Mouse (Mus musculus): ENCODE measurements around the gene Fras1. TPM values are rescaled to one million over a fixed set of nuclear protein-coding genes. Genes with fewer than 3 reads are reported as not detected.

Gene Fras1
- total and polyA plus RNA-seq, 3 experiments: not detected

DNA sequence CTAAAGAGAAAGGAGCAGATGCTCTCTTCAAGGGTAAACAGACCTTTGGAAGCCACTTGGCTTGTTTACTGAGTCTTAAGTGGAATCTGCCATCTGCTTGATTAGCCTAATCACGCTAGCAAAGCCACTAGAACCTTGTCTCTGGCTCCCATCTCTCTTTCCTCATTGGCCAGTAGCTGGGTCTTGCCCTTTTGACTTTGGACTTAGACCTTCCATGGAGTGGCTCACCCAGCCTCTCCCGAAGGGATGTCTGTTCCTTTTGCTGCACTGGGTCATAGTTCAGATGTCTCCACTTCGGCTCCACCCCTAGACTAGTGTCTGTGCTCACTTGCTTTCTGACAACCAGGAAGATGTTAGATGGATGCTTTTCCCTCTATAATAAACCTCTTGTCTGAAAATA, 28.8 kb downstream of the Fras1 start (continued):
- no peak for TF ChIP-seq TCF12 (IDR thresholded peaks at IDR 0.05; ENCODE audit: low read depth, low read length)
- no peak for TF ChIP-seq ETS1 (IDR thresholded peaks at IDR 0.05; ENCODE audit: low read depth, low read length)

DNA sequence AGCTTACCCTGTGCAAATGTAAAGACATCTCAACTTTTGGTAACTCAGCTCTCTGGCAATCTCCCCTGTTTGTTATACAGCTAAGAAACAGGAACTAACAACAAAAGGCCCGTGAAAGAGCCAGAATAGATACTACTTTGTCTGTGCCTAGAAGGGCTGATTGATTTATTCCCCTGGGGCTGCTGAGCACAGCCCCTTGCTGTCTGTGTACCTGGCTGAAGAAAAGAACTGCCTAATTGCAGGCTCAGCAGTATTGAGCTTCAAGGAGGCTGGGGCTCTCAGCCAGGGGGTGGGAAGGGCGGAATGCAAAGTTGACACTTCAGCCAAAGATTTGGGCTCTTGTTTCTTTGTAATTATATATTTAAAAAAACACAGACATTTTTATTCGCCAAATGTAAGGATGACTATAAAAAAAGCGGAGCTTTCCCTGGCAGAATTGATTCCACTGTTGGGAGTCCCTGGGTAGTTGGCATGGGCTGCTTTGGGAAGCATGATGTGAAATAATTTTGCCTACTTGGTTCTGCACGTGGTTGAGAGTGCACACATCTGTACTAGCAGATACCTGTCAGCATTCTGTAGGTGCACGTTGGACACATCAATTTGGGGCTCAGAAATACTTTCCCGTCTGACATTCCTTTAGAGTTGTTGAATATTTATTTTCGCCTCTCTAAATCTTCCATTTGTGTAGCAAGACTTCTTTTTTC, 31.5 kb downstream of the Fras1 start:
- no peak for TF ChIP-seq MYB (IDR thresholded peaks at IDR 0.05; ENCODE audit: low read depth, low read length)
- no peak for TF ChIP-seq USF2 (IDR thresholded peaks at IDR 0.05; ENCODE audit: borderline replicate concordance in 1 of 2, insufficient read depth in 1 of 2, low read depth in 1 of 2, low read length in 2 of 2)
- no peak for TF ChIP-seq SMC3 (IDR thresholded peaks at IDR 0.05; ENCODE audit: low read depth, low read length)
- no peak for TF ChIP-seq EP300 (IDR thresholded peaks at IDR 0.05; ENCODE audit: low read depth in 1 of 2, low read length in 2 of 2)
- no peak overlapping the region for H3K9ac ChIP-seq (ENCODE audit: control insufficient read depth, low read depth, low read length, poor library complexity, severe bottlenecking)
- no peaks in the 10 kb centered on the region for H3K27me3 ChIP-seq (ENCODE audit: control insufficient read depth in 1 of 2, insufficient read depth in 2 of 2, low read length in 2 of 2)
- H3K79me2 ChIP-seq (ENCODE audit: control insufficient read depth, insufficient read depth, low read length, poor library complexity): no peaks in the 10 kb centered on the region
- H3K27ac ChIP-seq (ENCODE audit: control insufficient read depth, low read depth, low read length): no peak overlapping the region
- no peak for DNase-seq (ENCODE audit: low read depth, low spot score)
- H3K9me3 ChIP-seq (replicated peaks; ENCODE audit: insufficient read depth, low read length): no peaks in the 10 kb centered on the region
- no peaks in the 10 kb centered on the region for H3K36me3 ChIP-seq (ENCODE audit: control insufficient read depth in 1 of 2, insufficient read depth in 2 of 2, low read length in 2 of 2)
- H3K4me3 ChIP-seq (ENCODE audit: control insufficient read depth in 1 of 2, insufficient read depth in 1 of 2, low read depth in 2 of 2, low read length in 2 of 2): no peak overlapping the region
- H3K4me1 ChIP-seq (ENCODE audit: control insufficient read depth in 1 of 2, insufficient read depth in 2 of 2, low read length in 2 of 2): no peaks in the 10 kb centered on the region

DNA sequence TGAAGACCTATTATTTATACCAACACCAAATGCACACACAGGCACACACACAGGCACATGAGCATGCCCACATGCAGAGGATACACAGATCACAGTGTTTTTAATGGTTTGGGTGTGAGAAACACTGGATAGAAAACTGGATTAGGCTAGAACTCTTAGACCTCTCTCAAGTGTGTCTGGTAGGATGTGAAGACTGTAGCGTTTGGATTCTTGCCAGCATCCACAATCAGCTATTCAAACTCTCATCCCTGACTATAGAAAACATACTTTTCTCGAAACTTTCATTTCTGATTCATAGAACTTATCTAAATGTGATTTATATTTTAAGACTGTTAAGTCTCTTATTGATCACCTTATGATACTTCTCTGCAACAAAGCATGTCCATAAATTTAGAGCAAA, 34.5 kb downstream of the Fras1 start:
- no peak for DNase-seq (ENCODE audit: low read depth, low spot score)
- H3K27me3 ChIP-seq (ENCODE audit: control insufficient read depth in 1 of 2, insufficient read depth in 2 of 2, low read length in 2 of 2): no peaks in the 10 kb centered on the region
- H3K4me3 ChIP-seq (ENCODE audit: control insufficient read depth in 1 of 2, insufficient read depth in 1 of 2, low read depth in 2 of 2, low read length in 2 of 2): no peak overlapping the region
- TF ChIP-seq NRF1 (IDR thresholded peaks at IDR 0.05; ENCODE audit: insufficient read depth, low read depth, low read length, poor library complexity, severe bottlenecking) (no peak), MAX (IDR thresholded peaks at IDR 0.05; ENCODE audit: low read length) (no peak), SMC3 (IDR thresholded peaks at IDR 0.05; ENCODE audit: low read depth, low read length) (no peak), MYC (IDR thresholded peaks at IDR 0.05; ENCODE audit: low read depth, low read length) (no peak), TAL1 (IDR thresholded peaks at IDR 0.05; ENCODE audit: low read length) (no peak), MAFK (IDR thresholded peaks at IDR 0.05; ENCODE audit: borderline replicate concordance, low read depth, low read length) (no peak), EP300 (IDR thresholded peaks at IDR 0.05; ENCODE audit: low read depth in 1 of 2, low read length in 2 of 2) (no peak), KAT2A (conservative IDR thresholded peaks at IDR 0.05; ENCODE audit: low read depth, low read length) (no peak), USF2 (IDR thresholded peaks at IDR 0.05; ENCODE audit: borderline replicate concordance in 1 of 2, insufficient read depth in 1 of 2, low read depth in 1 of 2, low read length in 2 of 2) (no peak), POLR2AphosphoS5 (IDR thresholded peaks at IDR 0.05; ENCODE audit: borderline replicate concordance, low read depth, low read length) (no peak), NELFE (IDR thresholded peaks at IDR 0.05; ENCODE audit: low read depth, low read length) (no peak), CHD2 (IDR thresholded peaks at IDR 0.05; ENCODE audit: low read length) (no peak), HCFC1 (IDR thresholded peaks at IDR 0.05; ENCODE audit: low read depth, low read length) (no peak), POLR2AphosphoS2 (IDR thresholded peaks at IDR 0.05; ENCODE audit: low read length) (no peak), USF1 (IDR thresholded peaks at IDR 0.05; ENCODE audit: low read depth, low read length) (no peak), JUND (IDR thresholded peaks at IDR 0.05; ENCODE audit: low read depth, low read length) (no peak)
- H3K9me3 ChIP-seq (replicated peaks; ENCODE audit: insufficient read depth, low read length): no peaks in the 10 kb centered on the region
- H3K9ac ChIP-seq (ENCODE audit: control insufficient read depth, low read depth, low read length, poor library complexity, severe bottlenecking): no peak overlapping the region
- H3K4me1 ChIP-seq (ENCODE audit: control insufficient read depth in 1 of 2, insufficient read depth in 2 of 2, low read length in 2 of 2): no peaks in the 10 kb centered on the region
- no peaks in the 10 kb centered on the region for H3K79me2 ChIP-seq (ENCODE audit: control insufficient read depth, insufficient read depth, low read length, poor library complexity)
- H3K27ac ChIP-seq (ENCODE audit: control insufficient read depth, low read depth, low read length): no peak overlapping the region
- H3K36me3 ChIP-seq (ENCODE audit: control insufficient read depth in 1 of 2, insufficient read depth in 2 of 2, low read length in 2 of 2): no peaks in the 10 kb centered on the region

Measured in MEL (cell line).